Mouse (Mus musculus): Measurements from ENCODE around the gene Odf2l.

Gene Odf2l

GRCm38 (mm10) chr3:145118254-145119001 is at the start of gene Odf2l:
Odf2l (plus strand) TSS chr3:145118588.
- in situ Hi-C loops (cut with MboI, MseI): loop anchor here in 1 of 2 experiments (5.0 to 10.0 kb wide), 2 partner anchors 396 to 694 kb away; partner anchors contain the start of gene Sh3glb1

- in situ Hi-C loops (cut with MboI, MseI): no loop called here
These were observed 49.4 kb upstream of the Odf2l start for GRCm38 (mm10) chr3:145068964-145069363.

GRCm38 (mm10) chr3:145072339-145072738 is 46.0 kb upstream of the Odf2l start:
- in situ Hi-C loops (cut with MboI, MseI): no loop called here

- in situ Hi-C loops (cut with MboI, MseI): no loop called here
These were observed 40.0 kb upstream of the Odf2l start for GRCm38 (mm10) chr3:145078405-145078804.

- in situ Hi-C loops (cut with MboI, MseI): no loop called here
These were observed 37.5 kb upstream of the Odf2l start for GRCm38 (mm10) chr3:145080904-145081303.

- in situ Hi-C loops (cut with MboI, MseI): no loop called here
These were observed 35.3 kb upstream of the Odf2l start for GRCm38 (mm10) chr3:145083081-145083480.

GRCm38 (mm10) chr3:145086180-145086579 is 32.2 kb upstream of the Odf2l start:
- in situ Hi-C loops (cut with MboI, MseI): no loop called here

- in situ Hi-C loops (cut with MboI, MseI): no loop called here
These were observed 30.4 kb upstream of the Odf2l start for GRCm38 (mm10) chr3:145087857-145088598.

GRCm38 (mm10) chr3:145099291-145099690 is 19.1 kb upstream of the Odf2l start, which contains the start of gene Clca2:
Clca2 (minus strand) TSS chr3:145099443.
- in situ Hi-C loops (cut with MboI, MseI): no loop called here

- in situ Hi-C loops (cut with MboI, MseI): no loop called here
These were observed 16.4 kb upstream of the Odf2l start for GRCm38 (mm10) chr3:145101891-145102555.

GRCm38 (mm10) chr3:145103321-145103720 is 15.1 kb upstream of the Odf2l start:
- in situ Hi-C loops (cut with MboI, MseI): no loop called here

- in situ Hi-C loops (cut with MboI, MseI): no loop called here
These were observed 14.6 kb upstream of the Odf2l start for GRCm38 (mm10) chr3:145103770-145104169.

GRCm38 (mm10) chr3:145105076-145105772 is 13.2 kb upstream of the Odf2l start:
- in situ Hi-C loops (cut with MboI, MseI): no loop called here

GRCm38 (mm10) chr3:145105773-145106504 is 12.4 kb upstream of the Odf2l start:
- in situ Hi-C loops (cut with MboI, MseI): no loop called here

- in situ Hi-C loops (cut with MboI, MseI): loop anchor here in 1 of 2 experiments (5.0 to 10.0 kb wide), 2 partner anchors 393 to 690 kb away; partner anchors contain the start of gene Sh3glb1
These were observed 3.2 kb upstream of the Odf2l start for GRCm38 (mm10) chr3:145115169-145115568.

GRCm38 (mm10) chr3:145117637-145118036 is 751 bp upstream of the Odf2l start:
- in situ Hi-C loops (cut with MboI, MseI): loop anchor here in 1 of 2 experiments (5.0 to 10.0 kb wide), 2 partner anchors 395 to 693 kb away; partner anchors contain the start of gene Sh3glb1

GRCm38 (mm10) chr3:145119002-145119358 is 592 bp downstream of the Odf2l start:
- in situ Hi-C loops (cut with MboI, MseI): loop anchor here in 1 of 2 experiments (5.0 to 10.0 kb wide), 2 partner anchors 397 to 694 kb away; partner anchors contain the start of gene Sh3glb1

- in situ Hi-C loops (cut with MboI, MseI): loop anchor here in 1 of 2 experiments (5.0 to 10.0 kb wide), 2 partner anchors 397 to 695 kb away; partner anchors contain the start of gene Sh3glb1
These were observed 1.0 kb downstream of the Odf2l start for GRCm38 (mm10) chr3:145119425-145119824.

- in situ Hi-C loops (cut with MboI, MseI): loop anchor here in 1 of 2 experiments (10.0 kb wide), 1 partner anchor 798 kb away; the partner anchor contains the start of gene Bcl10
These were observed 8.2 kb downstream of the Odf2l start for GRCm38 (mm10) chr3:145126618-145127017.

GRCm38 (mm10) chr3:145129356-145129755 is 11.0 kb downstream of the Odf2l start:
- in situ Hi-C loops (cut with MboI, MseI): loop anchor here in 1 of 2 experiments (10.0 kb wide), 1 partner anchor 795 kb away; the partner anchor contains the start of gene Bcl10
